Mouse (Mus musculus) limb, embryonic 11.5 days (tissue): ENCODE data around the gene Fam135a. TPM values are rescaled to one million over a fixed set of nuclear protein-coding genes. Genes with fewer than 3 reads are reported as not detected.

Source experiments
- ATAC-seq: fragments of 200-750 bp; cut with Nextera tagmentation; 2 replicates; pipeline ENCODE4 v1.8.0; 2017; ENCODE audit warnings: low read depth; ENCODE audit not compliant: insufficient number of reproducible peaks, low FRiP score, low TSS enrichment
- DNase-seq: peaks from one replicate; pipeline ENCODE4 v3.0.0-alpha.2; 2015; ENCODE audit warnings: low spot score
- H3K27ac ChIP-seq: fragments of 300-500 bp; sonication (generic); replicated peaks from 2 replicates; pipeline ENCODE4 v1.5.1; 2014; ENCODE audit warnings: low read depth, mild to moderate bottlenecking, low read length
- H3K27me3 ChIP-seq: fragments of 300-500 bp; sonication (generic); 2 replicates; pipeline ENCODE4 v1.6.1; 2014; ENCODE audit warnings: mild to moderate bottlenecking, low read length, mixed read lengths; ENCODE audit not compliant: control insufficient read depth, insufficient read depth
- H3K36me3 ChIP-seq: fragments of 300-500 bp; sonication (generic); 2 replicates; pipeline ENCODE4 v1.6.1; 2014; ENCODE audit warnings: mild to moderate bottlenecking, low read length, moderate library complexity, mixed read lengths; ENCODE audit not compliant: control insufficient read depth, insufficient read depth
- H3K4me1 ChIP-seq: fragments of 300-500 bp; sonication (generic); 2 replicates; pipeline ENCODE4 v1.6.1; 2014; ENCODE audit warnings: low read length, mixed read lengths; ENCODE audit not compliant: control insufficient read depth, insufficient read depth
- H3K4me2 ChIP-seq: fragments of 300-500 bp; sonication (generic); 2 replicates; pipeline ENCODE4 v1.6.1; 2014; ENCODE audit warnings: low read depth, mild to moderate bottlenecking, moderate library complexity; ENCODE audit not compliant: severe bottlenecking
- H3K4me3 ChIP-seq: fragments of 300-500 bp; sonication (generic); 2 replicates; pipeline ENCODE4 v1.5.1; 2014; ENCODE audit warnings: low read depth, low read length
- H3K9ac ChIP-seq: fragments of 300-500 bp; sonication (generic); 2 replicates; pipeline ENCODE4 v1.6.1; 2014; ENCODE audit warnings: mild to moderate bottlenecking, low read length
- H3K9me3 ChIP-seq: fragments of 300-500 bp; sonication (generic); 2 replicates; pipeline ENCODE4 v1.6.1; 2016; ENCODE audit warnings: low read length; ENCODE audit not compliant: control insufficient read depth
- WGBS: fragments of 180-500 bp; shearing (Covaris S2); extraction: QIAGEN DNeasy Blood & Tissue Kit; methylation state at CpG from one replicate; pipeline ENCODE4 v1.1.7; 2014; 5-methylcytosine and 5-hydroxymethylcytosine counted together
- polyA plus RNA-seq: library from polyadenylated mRNA; unstranded; fragments of >200 nt; fragmentation: Nextera tagmentation; extraction: Ambion mirVana; gene quantifications from 2 replicates; pipeline ENCODE4 v1.2.1, GENCODE M21; 2014

Fam135a gene
- polyA plus RNA-seq, 1 experiment from 2014 or later = 36.4 TPM

DNA sequence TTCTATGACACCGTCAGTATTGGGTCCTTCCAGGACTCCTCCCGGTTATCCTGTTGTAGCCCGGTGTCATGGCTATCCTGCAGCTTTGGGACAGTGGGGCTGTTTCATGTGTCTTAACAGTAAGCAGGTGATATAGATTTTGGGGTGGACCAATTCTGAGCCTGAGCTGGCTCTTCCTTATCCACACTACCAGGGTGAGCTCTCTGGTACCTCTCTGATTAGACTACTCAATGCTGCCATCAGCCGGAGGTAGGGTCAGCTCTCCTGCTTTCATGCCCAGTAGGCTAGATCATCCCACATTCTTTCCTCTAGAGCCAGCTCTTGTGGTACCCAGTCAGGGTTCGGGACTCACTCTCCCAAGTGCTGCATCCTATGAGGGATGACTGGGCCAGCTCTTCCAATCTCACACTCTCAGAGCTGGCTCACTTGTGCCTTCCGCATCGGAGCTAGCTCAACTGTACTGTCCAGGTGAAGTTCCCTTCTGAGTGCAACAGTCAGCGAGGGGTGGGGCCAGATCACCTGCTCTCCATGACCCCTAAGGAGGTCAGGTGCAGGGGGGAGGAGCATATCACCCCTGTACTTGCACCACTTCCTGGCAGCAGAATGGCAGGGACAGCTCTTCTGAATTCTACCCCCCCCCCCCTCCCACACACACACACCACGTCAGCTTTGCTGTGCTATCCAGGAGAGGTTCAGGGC, 132.0 kb downstream of the Fam135a start:
- Histone ChIP-seq H3K27me3 (no peaks in the 10 kb centered on the region), H3K9ac (no peak overlapping the region), H3K9me3 (no peaks in the 10 kb centered on the region), H3K4me2 (no peak overlapping the region), H3K4me3 (no peak overlapping the region), H3K27ac (no peak overlapping the region), H3K36me3 (no peaks in the 10 kb centered on the region), H3K4me1 (no peaks in the 10 kb centered on the region)
- DNase-seq (no peak), ATAC-seq (no peak)
- 83% methylated on average over 9 of the region's 9 CpGs for WGBS

DNA sequence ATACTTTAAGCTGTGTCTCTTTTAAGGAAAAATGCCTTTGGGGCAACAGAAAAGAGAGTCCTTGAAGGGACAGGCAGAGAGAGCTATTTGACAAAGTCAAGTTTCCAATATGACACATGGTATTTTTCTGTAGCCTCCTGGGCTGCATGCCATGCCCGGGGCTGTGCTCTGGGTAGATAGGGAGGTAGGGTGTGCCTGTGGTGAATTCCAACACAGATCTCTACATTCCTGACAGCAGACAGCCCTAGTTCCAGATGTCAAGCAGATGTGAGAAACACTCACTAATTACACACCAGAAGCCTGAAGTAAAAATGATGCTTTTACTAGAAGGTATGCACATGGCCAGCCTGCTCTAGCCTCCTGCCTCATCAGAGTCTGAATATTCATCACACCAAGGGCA, 133.9 kb downstream of the Fam135a start:
- 36% methylated on average over 1 of the region's 1 CpGs for WGBS
- Histone ChIP-seq H3K4me2 (no peak overlapping the region), H3K36me3 (no peaks in the 10 kb centered on the region), H3K9me3 (no peaks in the 10 kb centered on the region), H3K4me3 (no peak overlapping the region), H3K27ac (no peak overlapping the region), H3K9ac (no peak overlapping the region), H3K27me3 (no peaks in the 10 kb centered on the region), H3K4me1 (no peaks in the 10 kb centered on the region)
- no peak for DNase-seq
- ATAC-seq = no peak

Other genes starting within 250 kb of the Fam135a start
- gene Smap1, start 178.0 kb downstream of the Fam135a start, polyA plus RNA-seq = 43.9 and 46.7 TPM in 2 replicates
- 95.7 and 98.4 TPM in 2 replicates for gene Sdhaf4, start 94.7 kb downstream of the Fam135a start, polyA plus RNA-seq
- gene Col9a1, start 77.3 kb upstream of the Fam135a start, polyA plus RNA-seq = 79.4 and 80.8 TPM in 2 replicates